Mouse (Mus musculus) testis, postnatal 10 days (tissue): Measurements from ENCODE around the gene Nabp2.

Experiments used
- DNase-seq: peaks from one replicate; pipeline ENCODE4 v3.0.0; 2021; ENCODE audit warnings: low spot score

The Nabp2 gene

DNA sequence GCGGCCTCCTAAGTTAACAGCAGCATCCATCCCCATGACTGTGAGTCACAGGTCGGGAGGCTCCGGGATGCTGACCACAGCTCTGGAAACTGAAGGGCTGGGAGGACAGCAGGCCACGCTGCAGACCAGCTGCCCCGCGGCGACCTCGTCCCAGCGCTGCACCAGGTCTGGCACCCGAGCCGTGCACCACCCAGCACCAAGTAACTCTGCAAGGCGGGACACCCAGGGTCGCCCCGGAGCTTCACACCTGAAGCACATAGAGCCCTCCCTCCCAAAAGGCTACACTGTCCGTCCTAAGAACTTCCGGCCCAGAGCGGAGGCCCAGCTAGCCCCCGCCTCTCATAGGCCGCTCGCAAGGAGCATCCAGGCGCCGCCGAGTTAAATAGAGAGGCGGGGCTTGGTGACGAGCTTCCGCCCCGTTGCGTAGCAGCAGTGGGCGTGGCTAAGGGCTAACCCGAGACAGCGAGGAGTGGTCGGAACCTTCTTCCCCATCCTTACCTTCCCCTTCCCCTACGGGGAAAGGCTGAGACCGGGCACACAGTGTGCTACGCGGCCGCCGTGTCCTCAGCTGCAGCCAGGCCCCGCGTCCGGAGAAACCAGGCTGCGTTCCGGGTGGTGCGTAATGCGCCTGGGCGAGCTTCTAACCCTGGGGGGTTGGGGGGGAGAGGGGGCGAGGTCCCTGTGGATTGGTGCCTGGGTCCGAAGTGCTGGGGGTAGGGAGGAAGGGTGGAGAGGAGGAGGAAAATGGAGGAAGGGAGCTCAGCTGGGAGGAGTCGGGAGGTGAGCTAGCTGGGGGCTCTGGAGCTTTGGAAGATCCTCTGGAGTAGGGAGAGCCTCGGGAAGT, at the start of gene Nabp2, which contains the start of gene Rnf41:
Gene Nabp2 (minus strand): TSS at position 282 of the 844 bp plus-strand sequence.
Gene Rnf41 (plus strand): TSS at position 447 of the 844 bp plus-strand sequence.
- peak; percentile 98 for DNase-seq

DNA sequence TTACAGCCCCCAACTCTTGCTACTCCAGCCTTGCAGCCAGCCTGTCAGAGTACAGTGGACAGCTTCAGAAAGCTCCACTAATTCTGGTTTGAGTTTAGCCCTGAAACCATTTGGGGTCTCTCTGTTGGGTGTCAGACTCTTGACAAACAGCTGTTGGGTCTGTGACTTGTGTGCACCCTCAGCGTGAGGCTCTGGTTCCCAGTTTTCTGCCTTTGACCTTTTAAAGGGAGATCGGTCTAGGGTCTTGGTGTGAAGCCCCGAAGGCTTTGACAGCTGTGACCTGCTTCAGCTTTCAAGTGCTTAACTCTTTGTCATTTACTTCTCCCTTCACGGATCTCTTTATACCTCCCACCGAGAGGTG, 49.0 kb upstream of the Nabp2 start:
- no peak for DNase-seq

DNA sequence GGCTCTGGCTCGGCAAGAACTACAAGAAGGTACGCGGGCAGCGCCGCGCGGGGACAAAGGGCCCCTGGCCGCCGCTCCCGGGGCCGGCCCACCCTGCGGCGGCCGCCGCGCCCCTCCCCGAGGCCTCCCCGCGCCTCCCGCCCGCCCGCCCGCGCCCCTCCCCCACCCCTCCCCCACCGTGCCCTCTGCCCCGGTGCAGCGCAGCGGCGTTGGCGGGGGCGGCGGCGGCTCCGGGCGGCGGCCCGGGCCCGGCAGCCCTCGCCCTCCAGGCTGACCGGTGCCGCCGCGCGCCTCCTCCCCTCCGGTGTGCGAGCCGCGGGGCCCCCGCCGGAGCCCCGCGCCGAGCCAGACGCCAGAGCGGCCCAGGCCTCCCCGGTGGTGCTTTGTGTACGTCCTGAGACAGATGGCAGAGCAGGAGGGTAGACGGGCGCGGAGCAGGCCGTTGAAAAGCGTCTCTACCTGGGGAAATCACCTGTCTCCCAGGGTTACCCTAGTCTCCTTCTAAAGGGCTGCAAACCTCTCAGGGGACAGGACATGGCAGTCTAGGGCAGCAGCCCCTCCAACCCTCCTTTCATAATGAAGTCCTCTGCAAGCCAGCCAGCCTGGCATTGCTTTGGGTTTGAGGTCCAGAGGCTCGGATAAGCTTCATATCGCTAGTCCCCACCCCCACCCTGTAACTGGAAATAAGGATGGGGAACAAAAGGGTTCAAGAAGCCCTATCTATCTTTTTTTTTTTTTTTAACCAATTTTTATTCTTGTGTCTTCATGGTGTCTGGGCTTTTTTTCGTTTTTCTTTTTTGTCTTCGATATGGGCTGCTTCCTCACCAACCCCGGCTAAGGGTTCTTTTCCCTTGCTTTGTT, 48.3 kb upstream of the Nabp2 start:
- peak; percentile 61 for DNase-seq

DNA sequence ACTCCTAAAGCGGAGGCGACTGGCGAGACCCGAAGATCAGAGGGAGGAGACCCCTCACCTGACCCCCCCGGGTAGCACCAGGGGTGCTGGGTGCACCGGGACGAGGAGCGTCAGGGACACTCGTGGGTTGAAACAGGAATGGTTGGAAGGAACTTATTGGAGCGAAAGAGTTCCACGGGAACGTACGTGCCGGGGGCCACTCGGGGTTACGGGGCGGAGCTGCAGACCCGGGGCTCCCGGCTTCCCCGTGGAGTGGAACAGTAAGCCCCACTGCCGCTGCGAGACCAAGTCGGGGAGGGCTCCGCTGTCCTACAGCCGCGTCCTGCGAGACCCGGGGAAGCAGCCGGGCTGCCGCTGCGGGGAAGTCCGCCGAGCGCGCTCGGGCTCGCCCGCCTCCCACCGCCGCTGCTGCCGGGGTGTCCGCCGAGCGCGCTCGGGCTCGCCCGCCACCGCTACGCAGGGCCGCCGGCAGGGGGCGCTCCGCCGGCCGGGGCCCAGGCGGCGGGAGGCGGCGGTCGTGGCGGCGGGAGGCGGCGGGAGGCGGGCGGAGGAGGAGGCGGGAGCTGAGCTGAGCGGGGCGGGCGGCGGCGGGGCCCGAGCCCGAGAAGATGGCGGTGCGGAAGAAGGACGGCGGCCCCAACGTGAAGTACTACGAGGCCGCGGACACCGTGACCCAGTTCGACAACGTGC, 47.6 kb upstream of the Nabp2 start, which contains the start of gene Smarcc2:
Gene Smarcc2 (plus strand): TSS at position 530 of the 690 bp plus-strand sequence.
- DNase-seq: peak; percentile 92

DNA sequence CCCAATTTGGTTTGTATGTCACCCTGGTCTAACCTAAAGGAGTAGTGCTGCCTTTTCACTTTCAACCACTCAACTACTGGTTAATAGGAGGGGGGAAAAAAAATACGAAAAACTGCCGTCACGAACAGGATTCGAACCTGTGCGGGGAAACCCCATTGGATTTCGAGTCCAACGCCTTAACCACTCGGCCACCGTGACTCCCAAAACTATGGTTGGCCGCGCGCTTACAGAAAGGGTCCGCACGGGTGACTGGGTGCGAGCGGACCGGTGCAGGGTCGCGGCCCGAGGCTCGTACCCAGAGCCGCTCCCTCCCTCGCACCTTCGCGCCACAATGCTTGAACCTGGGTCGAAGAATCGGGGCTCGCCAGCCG, 47.0 kb upstream of the Nabp2 start:
- DNase-seq: peak; percentile 95

DNA sequence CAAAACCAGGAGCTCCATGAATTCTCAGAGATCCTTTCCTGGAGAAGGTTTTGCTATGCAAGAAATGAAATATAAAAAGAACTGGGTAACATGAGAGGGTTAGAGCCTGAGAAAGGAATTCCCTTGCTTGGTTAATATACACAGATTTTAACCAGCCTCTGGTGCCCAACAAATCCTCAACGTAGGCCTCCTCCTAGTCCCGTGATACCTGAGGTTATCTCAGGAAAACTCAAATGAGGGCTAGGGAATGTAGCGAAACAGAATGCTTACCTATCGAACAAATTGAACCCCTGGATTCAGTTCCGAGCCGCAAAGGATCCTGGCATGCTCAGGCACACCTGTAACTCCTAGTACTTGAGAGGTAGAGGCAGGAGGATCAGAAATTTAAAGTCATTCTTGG, 46.4 kb upstream of the Nabp2 start:
- no peak for DNase-seq

DNA sequence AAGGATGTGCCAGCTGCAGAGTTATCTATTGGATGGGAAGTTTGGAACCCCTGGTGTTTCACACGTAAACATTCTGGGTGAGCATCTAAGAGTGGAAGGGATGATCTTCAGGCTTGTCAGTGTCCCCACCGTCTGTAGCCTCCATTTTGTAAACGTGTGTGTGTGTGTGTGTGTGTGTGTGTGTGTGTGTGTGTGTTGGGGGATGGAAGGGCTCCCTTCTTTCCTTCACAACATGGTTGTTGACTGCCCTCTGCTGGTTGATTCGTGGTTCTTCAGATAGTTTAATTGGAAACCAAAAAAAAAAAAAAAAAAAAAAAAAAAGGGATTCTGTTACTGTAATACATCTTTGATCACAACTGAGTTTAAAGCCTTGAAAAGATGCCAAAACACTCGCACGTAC, 44.0 kb upstream of the Nabp2 start:
- peak; percentile 79 for DNase-seq

DNA sequence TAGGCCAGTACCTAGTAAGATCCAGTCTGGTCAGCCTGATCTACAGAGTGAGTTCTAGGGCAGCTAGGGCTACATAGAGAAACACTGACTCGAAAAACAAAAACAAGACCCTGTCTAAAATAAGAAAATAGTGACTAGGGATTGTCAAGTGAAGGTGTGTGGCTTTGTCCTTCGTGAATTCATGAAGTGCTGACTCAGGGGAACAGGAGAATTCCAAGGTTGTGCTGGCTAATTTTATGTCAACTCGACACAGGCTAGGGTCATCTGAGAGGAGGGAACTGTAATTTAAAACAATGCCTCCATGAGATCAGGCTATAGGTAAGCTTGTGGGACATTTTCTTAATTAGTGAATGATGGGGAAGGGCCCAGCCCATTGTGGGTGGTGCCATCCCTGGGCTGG, 43.2 kb upstream of the Nabp2 start:
- DNase-seq: no peak

DNA sequence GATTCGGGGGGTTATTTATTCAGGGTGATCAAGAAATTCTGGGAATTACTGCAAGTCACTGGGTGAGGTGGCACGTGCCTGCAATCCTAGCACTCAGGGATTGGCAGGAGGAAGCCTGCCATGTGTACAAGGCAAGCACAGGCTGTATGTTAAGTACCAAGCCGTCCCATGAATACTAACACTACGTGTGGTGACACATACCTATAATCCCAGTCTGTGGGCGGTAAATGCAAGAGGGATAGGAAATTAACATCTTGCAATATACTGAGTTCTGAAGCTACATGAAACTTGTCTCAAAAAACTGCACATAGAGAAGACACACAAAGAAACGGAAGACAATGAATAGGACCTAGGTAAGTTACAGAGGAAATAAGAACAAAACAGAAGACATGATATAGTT, 39.7 kb upstream of the Nabp2 start:
- no peak for DNase-seq

DNA sequence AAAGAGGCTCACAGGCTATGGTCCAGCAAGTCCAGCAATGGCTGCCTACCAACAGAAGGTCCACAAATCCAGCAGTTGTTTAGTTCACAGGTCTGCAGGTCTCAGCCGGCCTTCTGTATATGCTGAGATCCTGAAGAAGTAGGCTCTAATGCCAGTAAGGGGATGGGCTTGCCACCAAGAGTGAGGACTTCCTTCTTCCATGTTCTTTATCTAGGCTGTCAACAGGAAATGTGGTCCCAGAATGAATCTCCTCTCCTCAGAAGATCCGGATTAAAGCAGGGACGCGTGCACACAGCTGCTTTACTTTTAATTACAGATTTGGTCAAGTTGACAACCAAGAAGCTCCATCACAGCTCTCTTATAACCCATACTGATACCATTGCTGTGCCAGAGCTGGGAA, 34.1 kb upstream of the Nabp2 start:
- no peak for DNase-seq

DNA sequence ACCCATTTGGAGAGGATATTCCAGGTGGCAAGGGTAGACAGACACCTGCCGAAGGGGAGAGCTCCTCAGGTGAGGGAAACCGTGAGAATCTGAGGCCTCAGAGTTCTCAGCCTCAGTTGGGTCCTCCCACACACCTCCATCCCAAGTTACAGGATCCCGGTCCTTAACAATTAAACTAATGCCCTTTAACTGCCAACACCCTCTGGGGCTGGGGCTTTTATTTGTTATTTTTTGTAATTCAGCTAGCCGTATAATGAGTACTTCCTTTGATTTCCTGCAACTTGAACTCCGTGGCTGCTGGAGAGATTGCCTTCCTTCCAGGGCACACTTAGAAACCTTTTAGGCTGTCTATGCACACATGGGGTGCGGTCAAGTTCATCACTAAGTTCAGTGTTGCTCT, 33.1 kb upstream of the Nabp2 start:
- DNase-seq: no peak

DNA sequence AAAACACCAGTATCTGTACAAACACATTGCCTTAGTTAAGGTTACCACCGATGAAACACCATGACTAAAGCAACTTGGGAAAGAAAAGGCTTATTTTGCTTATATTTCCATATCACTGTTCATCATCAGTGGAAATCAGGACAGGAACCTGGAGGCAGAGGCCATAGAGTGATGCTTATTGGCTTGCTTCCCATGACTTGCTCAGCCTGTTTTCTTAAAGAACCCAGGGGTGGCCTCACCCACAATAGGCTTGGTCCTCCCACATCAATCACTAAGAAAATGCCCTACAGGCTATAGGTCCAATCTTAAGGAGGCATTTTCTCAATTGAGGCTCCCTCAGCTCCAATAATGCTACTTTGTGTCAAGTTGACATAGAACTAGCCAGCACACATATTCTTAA, 31.4 kb upstream of the Nabp2 start:
- DNase-seq: no peak

DNA sequence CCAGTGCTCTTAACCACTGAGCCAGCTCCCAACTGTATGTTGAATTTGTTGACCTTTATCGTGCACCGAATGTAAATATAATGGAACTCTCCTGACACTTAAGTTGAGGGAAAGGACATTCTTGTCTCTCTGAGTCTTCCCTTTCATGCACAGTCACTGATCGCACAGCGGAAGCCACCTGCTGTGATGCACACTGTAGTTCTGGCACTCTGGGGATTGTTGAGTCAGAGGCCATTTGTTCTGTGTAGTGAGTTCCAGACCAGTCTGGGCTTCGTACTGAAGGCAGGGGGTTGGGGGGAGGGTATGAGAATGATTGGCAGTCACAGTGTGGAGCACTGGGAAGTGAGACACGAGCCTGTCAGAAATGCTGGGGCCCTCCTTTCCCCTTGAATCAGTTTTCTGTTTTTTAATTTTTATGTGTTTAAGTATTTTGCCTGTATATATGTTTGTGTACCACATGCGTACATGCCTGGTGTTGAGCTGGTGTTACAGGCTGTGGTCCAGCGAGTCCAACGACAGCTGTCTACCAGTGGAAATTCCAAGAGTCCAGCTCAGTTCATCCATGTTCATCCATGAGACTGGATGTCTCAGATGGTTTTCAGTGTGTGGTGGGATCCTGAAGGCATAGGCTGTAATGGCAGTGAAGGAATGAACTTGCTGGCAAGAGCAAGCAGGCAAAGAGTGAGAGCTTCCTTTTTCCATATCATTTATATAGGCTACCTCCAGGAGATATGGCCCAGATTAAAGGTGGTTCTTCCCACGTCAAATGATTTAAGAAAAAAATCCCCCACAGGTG, 30.2 kb upstream of the Nabp2 start:
- DNase-seq: no peak

DNA sequence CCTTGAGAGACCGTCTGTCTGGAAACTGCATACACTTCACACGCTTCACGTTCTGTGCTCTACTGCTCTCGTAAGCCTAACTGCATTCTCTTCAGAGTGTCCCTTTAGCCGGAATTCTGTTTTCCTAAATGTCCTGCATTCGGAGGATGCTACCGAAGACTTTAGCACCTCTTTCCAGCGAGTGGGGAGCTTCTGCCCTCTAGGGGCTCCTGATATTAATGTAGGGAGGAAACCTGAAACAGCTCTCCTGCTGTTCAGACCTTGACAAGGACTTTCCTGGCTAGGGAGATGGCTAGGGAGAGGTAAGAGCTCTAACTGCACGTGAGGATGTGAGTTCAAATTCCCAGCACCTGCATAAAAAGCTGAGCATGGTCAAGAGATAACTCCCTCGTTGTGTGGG, 29.1 kb upstream of the Nabp2 start:
- no peak for DNase-seq

DNA sequence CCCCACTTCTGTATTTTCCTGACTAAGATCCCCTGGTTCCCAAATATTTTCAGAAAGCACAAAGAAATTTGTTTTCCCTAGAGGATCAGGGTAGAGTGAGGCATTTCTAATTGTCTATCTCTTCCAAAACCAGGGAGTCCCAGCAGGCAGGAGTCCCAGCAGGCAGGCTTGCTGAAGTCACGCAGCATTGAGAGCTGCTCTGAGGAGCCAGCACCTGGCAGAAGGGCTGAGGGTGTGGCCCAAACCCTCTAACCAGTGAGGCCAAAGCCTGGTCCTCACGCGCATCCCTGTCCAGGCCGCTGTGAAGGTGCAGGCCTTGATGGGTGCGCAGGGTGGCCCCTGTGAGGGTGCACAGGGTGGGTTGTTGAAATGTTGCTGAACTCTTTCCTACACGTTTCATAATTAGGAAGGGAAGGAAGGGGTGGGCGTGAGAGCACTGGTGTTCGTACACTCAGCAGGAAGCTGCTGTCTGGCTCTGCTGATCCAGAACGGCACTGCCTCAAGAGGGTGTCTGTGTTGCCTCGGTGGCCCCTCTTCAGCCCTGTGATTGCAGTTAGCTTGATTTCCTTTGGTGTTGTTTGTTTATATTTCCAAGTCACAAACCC, 27.5 kb upstream of the Nabp2 start:
- no peak for DNase-seq

DNA sequence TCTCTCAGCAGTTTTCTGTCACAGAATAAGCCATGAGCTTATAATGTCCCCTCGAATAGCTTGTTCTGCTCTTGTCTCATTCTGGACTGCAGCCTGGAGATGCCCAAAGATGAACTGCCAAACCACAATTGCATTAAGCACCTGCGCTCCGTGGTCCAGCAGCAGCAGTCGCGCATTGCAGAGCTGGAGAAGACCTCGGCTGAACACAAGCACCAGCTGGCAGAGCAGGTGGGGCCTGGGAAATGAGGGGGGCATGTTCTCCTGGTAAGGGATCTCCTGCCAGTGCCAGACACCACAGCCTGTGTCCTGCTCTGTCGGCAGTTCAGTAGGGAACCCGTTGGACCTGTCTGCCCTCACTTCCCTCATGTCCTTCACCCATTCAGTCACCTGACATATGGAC, 25.1 kb upstream of the Nabp2 start:
- no peak for DNase-seq

DNA sequence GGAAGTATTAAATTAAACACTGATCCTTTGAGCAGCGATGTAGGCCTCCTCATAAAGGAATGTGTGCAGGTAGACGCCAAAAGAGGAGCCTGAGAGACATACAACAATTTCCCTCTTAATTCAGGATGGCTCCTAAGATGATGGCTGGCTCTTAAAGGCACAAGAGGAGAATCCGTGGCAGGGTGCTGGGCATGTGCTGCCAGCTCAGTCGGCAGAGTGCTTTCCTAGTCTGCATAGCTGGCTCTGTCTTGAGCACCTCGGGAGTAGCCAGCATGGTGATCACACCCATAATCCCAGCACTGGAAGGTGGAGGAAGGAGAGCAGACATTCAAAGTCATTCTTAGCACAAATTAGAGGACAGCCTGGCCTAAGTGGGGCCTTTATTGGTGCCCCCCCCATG, 24.6 kb upstream of the Nabp2 start:
- DNase-seq: no peak

DNA sequence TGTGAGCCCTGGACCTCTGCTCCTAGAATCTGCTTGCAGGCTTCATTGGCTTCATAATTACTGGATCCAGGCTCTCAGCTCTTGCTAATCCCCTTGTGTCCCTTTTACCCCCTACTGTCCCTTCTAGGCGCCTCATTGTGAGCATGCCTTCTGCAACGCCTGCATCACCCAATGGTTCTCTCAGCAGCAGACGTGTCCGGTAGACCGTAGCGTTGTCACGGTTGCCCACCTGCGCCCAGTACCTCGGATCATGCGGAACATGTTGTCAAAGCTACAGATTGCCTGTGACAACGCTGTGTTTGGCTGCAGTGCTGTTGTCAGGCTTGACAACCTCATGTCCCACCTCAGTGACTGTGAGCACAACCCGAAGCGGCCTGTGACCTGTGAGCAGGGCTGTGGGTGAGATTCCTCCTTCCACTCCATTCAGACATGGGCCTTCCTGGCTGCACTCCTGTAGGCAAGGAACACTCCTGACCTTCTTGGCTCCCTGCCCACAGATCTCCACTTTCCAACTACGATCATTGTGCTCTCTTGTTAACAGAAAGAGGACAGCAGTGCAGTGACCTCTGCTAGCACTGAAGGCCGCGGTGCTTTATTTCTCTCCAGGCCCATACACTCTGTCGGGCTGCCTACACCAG, 24.0 kb upstream of the Nabp2 start:
- peak; percentile 71 for DNase-seq

DNA sequence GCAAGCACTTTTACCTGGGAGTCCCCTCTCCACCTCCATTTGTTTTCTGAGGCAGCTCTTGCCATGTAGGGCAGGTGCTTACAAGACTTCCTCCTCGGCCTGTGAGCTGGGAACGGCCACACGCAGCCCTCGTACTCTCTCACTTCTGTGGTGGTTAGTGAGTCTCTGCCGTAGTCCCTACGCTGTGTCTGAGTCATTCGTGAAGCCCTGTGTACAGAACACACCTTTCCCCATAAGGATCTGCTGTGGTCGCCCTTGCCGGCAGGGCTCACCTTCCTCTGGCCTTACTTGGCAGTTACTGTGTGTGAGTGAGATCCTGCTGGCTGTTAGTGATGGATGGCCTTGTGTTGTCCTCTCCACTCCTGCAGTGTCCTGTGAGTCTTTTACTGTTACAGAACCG, 23.4 kb upstream of the Nabp2 start:
- DNase-seq: no peak

DNA sequence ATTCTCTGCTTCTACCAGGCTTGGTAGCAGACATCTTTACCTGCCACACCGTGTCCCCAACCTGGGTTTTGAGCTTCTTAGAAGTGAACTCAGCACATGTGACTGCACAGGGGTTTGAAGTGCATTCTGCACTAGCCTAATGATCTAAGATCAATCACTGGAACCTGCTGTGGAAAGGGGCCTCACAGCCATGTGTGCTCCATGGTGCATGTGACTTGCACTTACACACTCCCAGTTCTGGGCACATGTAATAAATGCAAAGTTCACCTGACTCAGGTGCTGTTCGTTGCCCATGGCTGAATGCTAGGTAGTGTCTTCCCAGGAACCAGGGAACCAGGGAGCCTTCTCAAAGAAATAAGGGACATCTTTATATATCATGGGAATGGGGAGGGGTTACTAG, 22.1 kb upstream of the Nabp2 start:
- DNase-seq: no peak

DNA sequence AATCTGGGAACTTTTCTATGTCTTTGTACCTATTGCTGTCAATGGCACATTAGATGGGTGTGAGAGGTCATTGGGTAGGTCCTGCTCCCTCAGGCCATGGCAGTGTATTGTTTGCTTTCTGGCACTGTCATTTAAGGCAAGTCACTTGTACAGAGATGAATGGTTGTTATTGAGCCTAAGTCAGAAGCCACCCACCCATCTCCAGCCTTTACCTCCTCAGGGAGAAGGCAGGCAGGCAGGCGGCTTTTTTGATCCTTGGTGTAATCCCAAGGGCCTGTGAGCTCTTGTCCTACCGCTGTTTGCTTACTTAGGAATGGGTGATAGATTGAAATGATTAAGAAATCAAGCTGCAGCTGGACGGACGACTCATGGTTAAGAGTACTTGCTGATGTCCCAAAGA, 18.2 kb upstream of the Nabp2 start:
- DNase-seq: no peak
